Mouse (Mus musculus): ENCODE measurements around the gene Preb. TPM values are rescaled to one million over a fixed set of nuclear protein-coding genes. Genes with fewer than 3 reads are reported as not detected.

Preb gene
- polyA plus RNA-seq, 1 experiment from 2014 or later = 139 TPM

DNA sequence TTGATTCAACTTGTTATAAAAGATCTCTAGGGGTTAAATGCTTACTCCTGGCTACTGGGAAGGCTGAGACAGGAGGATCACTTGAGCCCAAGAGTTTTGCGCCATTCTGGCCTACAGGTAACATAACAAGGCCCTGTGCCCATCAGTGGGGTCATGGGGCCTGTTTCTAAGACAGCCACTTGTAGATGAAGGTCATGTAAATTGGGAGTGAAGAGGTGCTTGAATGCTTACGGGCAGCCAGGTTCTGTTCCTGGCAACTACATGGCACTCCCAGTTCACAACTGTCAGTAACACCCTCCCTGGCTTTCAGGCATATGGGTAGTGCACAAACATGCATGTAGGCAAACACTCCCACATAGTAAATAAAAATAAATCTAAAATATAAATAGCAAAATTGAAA, 9.2 kb downstream of the Preb start:
- Histone ChIP-seq H3K4me3 (no peak overlapping the region), H3K9me3 (replicated peaks) (no peaks in the 10 kb centered on the region), H3K4me1 (peaks cover 24% of the 10 kb centered on the region), H3K36me3 (peaks cover 48% of the 10 kb centered on the region), H3K27me3 (ENCODE audit: low read depth, poor library complexity, severe bottlenecking) (peaks cover 14% of the 10 kb centered on the region), H3K27ac (no peak overlapping the region)
- 89% methylated on average over 2 of the region's 2 CpGs for WGBS
- no peak for DNase-seq (ENCODE audit: low spot score)

DNA sequence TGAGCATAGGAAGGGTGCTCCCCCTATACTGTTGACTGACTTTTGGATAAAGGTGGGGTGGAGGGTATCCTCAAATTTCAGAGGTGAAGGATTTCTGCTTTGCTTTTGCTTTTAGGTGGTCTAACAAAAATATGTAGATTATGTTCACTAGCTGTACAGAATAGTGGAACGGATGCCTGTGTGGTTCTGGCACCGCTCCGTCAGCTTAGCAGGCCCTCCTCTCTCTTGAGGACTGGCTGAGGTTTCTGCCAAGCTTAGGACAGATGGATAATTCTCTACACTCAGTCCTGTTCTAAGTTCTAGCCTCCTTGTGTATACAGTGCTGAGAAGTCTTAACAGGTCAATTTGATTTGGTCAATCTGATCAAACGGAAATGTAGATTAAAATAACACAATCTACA, 9.7 kb downstream of the Preb start:
- DNase-seq (ENCODE audit: low spot score) = no peak
- Histone ChIP-seq H3K9me3 (replicated peaks) (no peaks in the 10 kb centered on the region), H3K36me3 (peaks cover 43% of the 10 kb centered on the region), H3K4me3 (peak overlapping the region; percentile 66), H3K27ac (no peak overlapping the region), H3K4me1 (peaks cover 25% of the 10 kb centered on the region), H3K27me3 (ENCODE audit: low read depth, poor library complexity, severe bottlenecking) (peaks cover 18% of the 10 kb centered on the region)
- 80% methylated on average over 4 of the region's 4 CpGs for WGBS

DNA sequence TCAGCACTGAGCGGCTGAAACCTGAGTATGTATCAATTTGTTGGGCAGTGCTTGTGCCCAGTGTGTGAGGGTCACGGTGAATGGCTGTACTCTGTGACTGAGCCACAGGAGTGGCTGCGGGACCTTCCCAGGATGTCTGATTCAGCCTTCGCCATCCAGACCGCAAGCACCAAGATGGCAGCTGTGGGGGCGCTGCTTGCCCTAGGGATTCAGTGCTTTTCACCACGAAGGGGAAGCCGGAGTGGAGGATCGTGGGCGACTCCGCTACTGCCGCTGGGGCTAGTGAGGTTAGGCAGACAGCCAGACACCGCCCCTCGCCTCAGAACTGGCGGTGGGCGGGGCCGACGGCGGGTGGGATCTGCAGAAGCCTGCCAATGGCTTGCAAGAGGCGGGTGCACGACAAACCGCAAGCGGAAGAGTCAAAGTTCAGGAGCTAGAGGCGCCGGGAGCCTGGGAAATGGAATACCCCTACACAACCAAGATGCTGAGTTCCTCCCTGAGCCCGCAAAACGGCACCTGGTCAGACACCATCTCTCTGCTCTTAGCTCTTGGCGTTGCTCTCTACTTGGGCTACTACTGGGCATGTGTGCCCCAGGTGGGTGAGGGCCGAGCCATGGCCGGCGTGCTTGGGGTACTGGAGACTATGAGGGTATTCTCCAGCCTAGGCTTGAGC, 10.4 kb downstream of the Preb start:
- peak overlapping the region; percentile 66 for H3K4me3 ChIP-seq
- peaks cover 36% of the 10 kb centered on the region for H3K36me3 ChIP-seq
- peaks cover 25% of the 10 kb centered on the region for H3K27me3 ChIP-seq (ENCODE audit: low read depth, poor library complexity, severe bottlenecking)
- H3K27ac ChIP-seq = peak overlapping the region; percentile 85
- peaks cover 32% of the 10 kb centered on the region for H3K4me1 ChIP-seq
- H3K9me3 ChIP-seq (replicated peaks) = no peaks in the 10 kb centered on the region
- peak; percentile 95 for DNase-seq (ENCODE audit: low spot score)
- under 1% methylated on average over 31 of the region's 31 CpGs for WGBS

DNA sequence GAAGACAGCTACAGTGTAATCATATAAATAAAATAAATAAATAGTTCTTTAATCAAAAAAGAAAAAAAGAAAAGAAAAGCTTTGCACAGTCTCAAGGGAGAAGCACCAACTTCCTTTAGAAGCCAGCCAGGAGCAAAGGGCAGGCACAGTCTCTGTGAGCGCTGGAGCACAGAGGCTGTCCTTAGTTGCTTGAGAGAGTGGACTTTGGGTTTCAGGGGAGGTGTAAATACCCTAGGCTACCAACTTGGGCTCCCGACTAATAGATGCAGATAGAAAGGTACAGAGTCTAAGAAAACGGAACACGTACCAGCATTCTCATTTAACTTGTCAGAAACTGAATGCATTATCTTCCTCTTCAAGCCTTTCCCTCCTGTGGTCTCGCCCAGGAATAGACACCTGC, 11.5 kb downstream of the Preb start:
- Histone ChIP-seq H3K4me3 (no peak overlapping the region), H3K9me3 (replicated peaks) (no peaks in the 10 kb centered on the region), H3K27ac (no peak overlapping the region), H3K27me3 (ENCODE audit: low read depth, poor library complexity, severe bottlenecking) (peaks cover 33% of the 10 kb centered on the region), H3K36me3 (peaks cover 25% of the 10 kb centered on the region), H3K4me1 (peaks cover 32% of the 10 kb centered on the region)
- DNase-seq (ENCODE audit: low spot score) = no peak
- WGBS = 80% methylated on average over 5 of the region's 5 CpGs

DNA sequence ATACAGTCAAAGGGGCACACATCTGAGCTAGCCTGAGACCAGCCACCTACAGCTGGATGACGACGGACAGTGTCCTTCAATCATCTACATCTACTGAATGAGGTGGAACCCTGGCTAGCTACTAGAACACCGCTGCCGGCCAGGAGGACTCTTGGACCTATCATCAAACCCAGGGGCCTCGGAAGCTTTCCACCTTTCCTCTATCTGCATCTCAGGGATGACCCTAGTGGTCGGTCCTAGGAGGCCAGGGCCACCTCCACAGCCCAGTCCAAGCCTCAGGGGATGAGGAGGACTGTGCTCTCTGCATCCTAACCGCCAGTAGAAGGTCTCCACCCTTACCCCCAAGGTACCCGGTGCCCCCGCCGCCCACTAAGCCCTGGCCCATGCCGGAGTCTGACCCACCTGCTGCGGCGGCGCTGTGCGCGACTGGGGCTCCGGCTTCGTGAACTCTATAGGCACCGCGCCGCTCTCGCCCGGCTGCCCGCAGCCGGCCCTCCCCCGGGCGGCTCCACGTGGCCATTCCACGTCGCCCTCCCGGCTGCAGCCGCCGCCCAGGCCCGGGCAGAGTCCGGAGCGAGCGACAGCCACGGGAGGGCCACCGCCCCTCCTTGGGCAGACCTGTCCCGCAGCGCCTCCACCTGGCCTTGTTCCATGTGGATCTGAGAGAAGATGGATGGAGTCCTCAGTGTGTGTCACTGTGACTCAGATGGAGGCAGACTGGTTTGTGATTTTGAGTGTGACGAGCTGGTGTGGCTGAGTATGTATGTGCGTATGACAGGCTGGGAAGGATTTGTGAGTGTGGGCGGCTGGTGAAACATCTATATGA, 15.0 kb downstream of the Preb start, which contains the start of gene Cgref1:
Gene Cgref1 (minus strand): TSS at position 636 of the 826 bp plus-strand sequence.
- Histone ChIP-seq H3K27me3 (ENCODE audit: low read depth, poor library complexity, severe bottlenecking) (peaks cover 33% of the 10 kb centered on the region), H3K9me3 (replicated peaks) (no peaks in the 10 kb centered on the region), H3K4me1 (peaks cover 28% of the 10 kb centered on the region), H3K4me3 (peak within 1 kb of the TSS; percentile 62), H3K36me3 (no peaks in the 10 kb centered on the region), H3K27ac (peak within 1 kb of the TSS; percentile 72)
- 5% methylated on average over 44 of the region's 44 CpGs for WGBS
- peak; percentile 58 for DNase-seq (ENCODE audit: low spot score)

DNA sequence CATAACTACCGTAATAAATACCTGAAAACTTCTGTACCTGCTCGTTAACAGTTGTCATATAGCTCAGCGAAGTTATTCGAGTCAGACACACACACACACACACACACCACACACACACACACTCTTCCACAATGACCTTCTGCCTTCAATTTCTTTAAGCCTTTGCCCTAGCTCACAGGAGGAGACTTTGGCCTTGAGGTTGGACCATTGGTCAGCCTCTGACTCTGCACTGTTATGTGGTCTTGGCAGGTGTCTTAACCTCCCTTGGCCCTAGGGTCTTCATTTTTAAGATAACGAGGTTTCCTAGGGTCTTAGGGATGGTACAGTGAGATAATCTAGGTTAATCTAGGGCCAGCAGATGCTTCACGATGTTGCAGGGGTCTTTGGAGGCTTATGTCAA, 15.8 kb downstream of the Preb start:
- H3K4me3 ChIP-seq = no peak overlapping the region
- peaks cover 20% of the 10 kb centered on the region for H3K4me1 ChIP-seq
- DNase-seq (ENCODE audit: low spot score) = no peak
- no peaks in the 10 kb centered on the region for H3K9me3 ChIP-seq (replicated peaks)
- no peaks in the 10 kb centered on the region for H3K36me3 ChIP-seq
- H3K27ac ChIP-seq = no peak overlapping the region
- WGBS = 87% methylated on average over 6 of the region's 6 CpGs
- peaks cover 33% of the 10 kb centered on the region for H3K27me3 ChIP-seq (ENCODE audit: low read depth, poor library complexity, severe bottlenecking)

DNA sequence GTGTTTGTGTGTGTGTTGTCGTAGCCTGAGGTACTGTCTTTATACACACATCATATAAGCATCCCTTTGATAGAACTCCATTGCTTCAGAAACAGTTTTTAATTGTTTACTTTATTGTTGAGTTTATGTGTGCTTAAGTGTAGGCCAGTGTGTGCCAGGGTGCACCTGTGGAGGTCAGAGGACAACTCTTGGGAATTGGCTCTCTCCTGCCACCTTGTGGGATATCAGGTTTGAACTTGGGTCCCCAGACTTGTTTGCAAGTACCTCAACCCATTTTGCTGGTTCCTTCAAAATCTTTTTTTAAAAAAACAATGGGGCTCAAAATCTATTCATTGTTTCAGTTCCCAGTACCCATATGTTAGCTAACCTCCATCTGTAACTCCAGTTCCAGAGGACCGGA, 17.2 kb downstream of the Preb start:
- 95% methylated on average over 2 of the region's 2 CpGs for WGBS
- H3K27ac ChIP-seq = no peak overlapping the region

DNA sequence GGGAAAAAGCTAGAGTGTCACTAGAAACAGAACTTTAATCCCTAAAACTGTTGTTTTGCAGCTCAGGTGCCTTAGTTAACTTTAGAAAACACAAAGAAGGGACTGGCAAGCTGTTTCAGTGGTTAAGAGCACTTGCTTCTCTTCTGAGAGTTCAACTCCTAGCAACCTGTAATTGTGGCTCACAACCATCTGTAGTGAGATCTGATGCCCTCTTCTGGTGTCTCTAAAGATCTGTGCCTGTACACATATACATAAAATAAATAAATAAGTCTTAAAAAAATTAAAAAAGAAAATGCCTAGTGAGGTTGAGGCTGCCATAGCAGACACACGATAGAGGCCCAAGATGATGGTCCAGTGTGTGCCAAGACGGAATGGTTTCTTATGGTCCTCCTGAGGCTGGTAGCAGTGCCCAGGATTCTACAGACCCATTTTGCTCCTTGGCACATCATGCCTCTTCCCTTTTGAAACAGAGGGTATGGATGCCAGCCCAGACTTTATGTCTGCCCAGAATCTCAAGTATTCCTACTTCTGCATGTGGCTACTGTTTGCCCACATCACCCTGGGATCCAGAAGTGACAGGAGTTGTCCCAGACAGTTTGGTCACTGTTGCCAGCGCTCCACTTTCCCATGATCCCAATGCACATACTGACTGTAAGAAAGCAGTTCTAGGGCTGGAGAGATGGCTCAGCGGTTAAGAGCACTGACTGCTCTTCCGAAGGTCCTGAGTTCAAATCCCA, 25.3 kb downstream of the Preb start:
- H3K27me3 ChIP-seq (ENCODE audit: low read depth, poor library complexity, severe bottlenecking) = no peaks in the 10 kb centered on the region
- H3K4me3 ChIP-seq = no peak overlapping the region
- no peak for DNase-seq (ENCODE audit: low spot score)
- H3K9me3 ChIP-seq (replicated peaks) = no peaks in the 10 kb centered on the region
- no peaks in the 10 kb centered on the region for H3K4me1 ChIP-seq
- WGBS = 93% methylated on average over 5 of the region's 5 CpGs
- H3K27ac ChIP-seq = no peak overlapping the region
- H3K36me3 ChIP-seq = no peaks in the 10 kb centered on the region

More for the DNA sequence above, 17.2 kb downstream of the Preb start:
- Histone ChIP-seq H3K27me3 (ENCODE audit: low read depth, poor library complexity, severe bottlenecking) (peaks cover 31% of the 10 kb centered on the region), H3K36me3 (no peaks in the 10 kb centered on the region), H3K4me3 (no peak overlapping the region), H3K9me3 (replicated peaks) (no peaks in the 10 kb centered on the region), H3K4me1 (peaks cover 12% of the 10 kb centered on the region)
- DNase-seq (ENCODE audit: low spot score) = no peak

DNA sequence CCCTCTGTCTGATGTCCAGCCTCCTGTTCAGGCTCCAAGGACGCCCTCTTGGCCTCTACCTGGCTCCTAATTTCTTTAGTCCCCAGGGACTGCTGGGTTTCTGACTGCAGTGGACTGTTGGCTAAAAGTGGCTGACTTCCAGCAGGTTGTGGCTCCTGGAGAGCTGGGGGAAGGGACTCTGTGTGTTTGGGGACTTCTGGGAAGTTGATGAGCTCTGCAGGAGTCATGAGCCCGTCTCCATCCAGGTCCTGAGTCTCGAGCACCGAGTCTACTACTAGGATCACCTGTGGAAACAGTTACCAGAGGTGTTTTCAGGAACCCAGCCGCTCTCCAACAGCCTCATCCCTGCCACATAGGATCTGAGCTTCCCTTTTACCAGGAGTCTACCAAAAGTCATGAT, 26.5 kb downstream of the Preb start:
- Histone ChIP-seq H3K9me3 (replicated peaks) (no peaks in the 10 kb centered on the region), H3K27ac (no peak overlapping the region), H3K36me3 (no peaks in the 10 kb centered on the region), H3K4me1 (no peaks in the 10 kb centered on the region), H3K4me3 (no peak overlapping the region), H3K27me3 (ENCODE audit: low read depth, poor library complexity, severe bottlenecking) (no peaks in the 10 kb centered on the region)
- WGBS = 63% methylated on average over 5 of the region's 5 CpGs
- DNase-seq (ENCODE audit: low spot score) = no peak

DNA sequence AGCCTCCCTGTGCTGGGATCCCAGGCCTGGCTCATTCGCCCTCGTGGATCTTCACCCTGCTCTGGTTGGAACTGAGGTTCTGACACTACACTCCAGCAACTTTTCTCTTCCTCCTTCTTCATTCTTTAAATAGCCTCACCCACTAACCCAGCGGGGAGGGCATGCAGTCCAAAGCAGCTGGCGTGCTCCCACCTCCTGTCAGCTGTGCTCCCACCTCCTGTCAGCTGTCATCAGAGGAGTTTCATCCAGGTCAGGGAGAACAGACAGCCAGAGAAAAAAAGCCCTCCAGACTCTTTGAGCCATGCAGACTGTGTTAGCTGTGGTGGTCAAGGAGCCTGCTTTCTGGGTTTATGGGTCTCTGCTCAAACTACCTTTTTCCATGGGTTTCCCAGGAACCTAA, 28.8 kb downstream of the Preb start:
- DNase-seq (ENCODE audit: low spot score) = no peak
- Histone ChIP-seq H3K4me3 (no peak overlapping the region), H3K27ac (no peak overlapping the region), H3K27me3 (ENCODE audit: low read depth, poor library complexity, severe bottlenecking) (no peaks in the 10 kb centered on the region), H3K36me3 (no peaks in the 10 kb centered on the region), H3K4me1 (no peaks in the 10 kb centered on the region), H3K9me3 (replicated peaks) (no peaks in the 10 kb centered on the region)
- 83% methylated on average over 4 of the region's 4 CpGs for WGBS

DNA sequence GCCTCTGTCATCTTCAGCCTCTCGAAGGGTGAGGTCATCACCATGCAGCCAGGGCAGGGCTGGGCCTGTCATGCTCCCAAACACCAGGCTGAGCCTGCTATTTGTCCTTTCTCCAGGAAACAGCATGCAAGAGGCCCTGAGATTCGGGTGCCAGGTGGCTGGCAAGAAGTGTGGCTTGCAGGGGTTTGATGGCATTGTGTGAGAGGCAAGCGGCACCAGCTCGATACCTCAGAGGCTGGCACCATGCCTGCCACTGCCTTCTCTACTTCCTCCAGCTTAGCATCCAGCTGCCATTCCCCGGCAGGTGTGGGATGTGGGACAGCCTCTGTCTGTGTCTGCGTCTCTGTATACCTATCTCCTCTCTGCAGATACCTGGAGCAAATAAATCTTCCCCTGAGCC, 29.3 kb downstream of the Preb start:
- no peak for DNase-seq (ENCODE audit: low spot score)
- Histone ChIP-seq H3K27ac (no peak overlapping the region), H3K4me1 (no peaks in the 10 kb centered on the region), H3K9me3 (replicated peaks) (no peaks in the 10 kb centered on the region), H3K27me3 (ENCODE audit: low read depth, poor library complexity, severe bottlenecking) (no peaks in the 10 kb centered on the region), H3K4me3 (no peak overlapping the region), H3K36me3 (no peaks in the 10 kb centered on the region)
- 89% methylated on average over 6 of the region's 6 CpGs for WGBS

DNA sequence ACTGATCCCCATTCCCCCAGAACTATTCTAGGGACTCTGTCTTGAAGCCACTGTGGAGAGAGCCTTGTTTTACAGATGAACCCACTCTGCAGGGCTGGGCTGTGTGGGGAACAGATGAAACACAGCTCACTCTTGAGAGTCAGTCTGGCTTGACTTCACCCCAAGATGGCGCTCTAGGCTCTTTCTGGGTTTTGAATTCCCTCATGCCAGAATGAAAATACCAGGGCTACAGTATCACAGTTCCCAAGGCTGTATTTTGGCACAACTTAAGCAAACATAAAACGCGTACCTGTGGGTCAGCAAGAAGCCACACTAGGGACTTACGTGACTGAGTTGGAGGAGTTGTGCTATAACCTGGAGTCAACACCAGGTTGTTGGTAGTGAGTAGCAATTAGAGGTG, 30.0 kb downstream of the Preb start:
- Histone ChIP-seq H3K36me3 (no peaks in the 10 kb centered on the region), H3K27me3 (ENCODE audit: low read depth, poor library complexity, severe bottlenecking) (no peaks in the 10 kb centered on the region), H3K4me3 (no peak overlapping the region), H3K9me3 (replicated peaks) (no peaks in the 10 kb centered on the region), H3K27ac (no peak overlapping the region), H3K4me1 (no peaks in the 10 kb centered on the region)
- DNase-seq (ENCODE audit: low spot score) = peak; percentile 54
- 57% methylated on average over 4 of the region's 4 CpGs for WGBS
